Mouse (Mus musculus): ENCODE data around the gene Rbm42.
A peak's percentile ranks its signal among the peaks of the same experiment; 100 is the strongest.

- TF ChIP-seq EP300 (IDR thresholded peaks at IDR 0.05; ENCODE audit: low read depth) (no peak), CTCF (IDR thresholded peaks at IDR 0.05; ENCODE audit: low read depth) (peak; percentile 54)
Observed at GRCm38 (mm10) chr7:30614454-30614853, 35.7 kb downstream of the Rbm42 start.
